Mouse (Mus musculus): ENCODE measurements at regions not wholly inside any gene's neighbourhood (a gene's known extent, or its start where the extent isn't known, plus 50 kb on each side); places are given as distances from the start of the nearest gene placed in this dataset.

- Histone ChIP-seq H3K9me3 (ENCODE audit: control insufficient read depth, low read length) (no peaks in the 10 kb centered on the region), H3K4me1 (replicated peaks; ENCODE audit: control insufficient read depth, insufficient read depth, low read length) (no peaks in the 10 kb centered on the region), H3K4me3 (ENCODE audit: low read depth, low read length) (no peak overlapping the region), H3K9ac (ENCODE audit: low read depth, low read length) (no peak overlapping the region), H3K27ac (ENCODE audit: low read depth, low read length) (no peak overlapping the region), H3K4me2 (no peak overlapping the region), H3K36me3 (ENCODE audit: control insufficient read depth, insufficient read depth, low read length) (no peaks in the 10 kb centered on the region), H3K27me3 (replicated peaks; ENCODE audit: control insufficient read depth, insufficient read depth, low read length) (no peaks in the 10 kb centered on the region)
- ATAC-seq (replicated peaks; ENCODE audit: low FRiP score) = no peak
- DNase-seq (ENCODE audit: low spot score) = no peak
- WGBS = 71% methylated on average over 10 of the region's 10 CpGs
Measured at GRCm38 (mm10) chr10:45009676-45010075, 57.3 kb upstream of the Prep start.

- H3K36me3 ChIP-seq (ENCODE audit: control insufficient read depth, insufficient read depth, low read length) = no peaks in the 10 kb centered on the region
- H3K4me2 ChIP-seq = no peak overlapping the region
- no peaks in the 10 kb centered on the region for H3K27me3 ChIP-seq (replicated peaks; ENCODE audit: control insufficient read depth, insufficient read depth, low read length)
- no peak overlapping the region for H3K9ac ChIP-seq (ENCODE audit: low read depth, low read length)
- no peak overlapping the region for H3K27ac ChIP-seq (ENCODE audit: low read depth, low read length)
- H3K4me1 ChIP-seq (replicated peaks; ENCODE audit: control insufficient read depth, insufficient read depth, low read length) = no peaks in the 10 kb centered on the region
- no peaks in the 10 kb centered on the region for H3K9me3 ChIP-seq (ENCODE audit: control insufficient read depth, low read length)
- 94% methylated on average over 1 of the region's 1 CpGs for WGBS
- ATAC-seq (replicated peaks; ENCODE audit: low FRiP score) (no peak), DNase-seq (ENCODE audit: low spot score) (no peak)
- H3K4me3 ChIP-seq (ENCODE audit: low read depth, low read length) = no peak overlapping the region
Measured at GRCm38 (mm10) chr10:45009235-45009634, 57.8 kb upstream of the Prep start.

GRCm38 (mm10) chr10:45004037-45004653 is 62.9 kb upstream of the Prep start:
- no peak overlapping the region for H3K27ac ChIP-seq (ENCODE audit: low read depth, low read length)
- DNase-seq (ENCODE audit: low spot score) (no peak), ATAC-seq (replicated peaks; ENCODE audit: low FRiP score) (no peak)
- 74% methylated on average over 9 of the region's 9 CpGs for WGBS
- H3K4me2 ChIP-seq = no peak overlapping the region
- no peak overlapping the region for H3K9ac ChIP-seq (ENCODE audit: low read depth, low read length)
- no peak overlapping the region for H3K4me3 ChIP-seq (ENCODE audit: low read depth, low read length)
- no peaks in the 10 kb centered on the region for H3K9me3 ChIP-seq (ENCODE audit: control insufficient read depth, low read length)
- H3K4me1 ChIP-seq (replicated peaks; ENCODE audit: control insufficient read depth, insufficient read depth, low read length) = peaks cover 14% of the 10 kb centered on the region
- H3K27me3 ChIP-seq (replicated peaks; ENCODE audit: control insufficient read depth, insufficient read depth, low read length) = no peaks in the 10 kb centered on the region
- no peaks in the 10 kb centered on the region for H3K36me3 ChIP-seq (ENCODE audit: control insufficient read depth, insufficient read depth, low read length)

- Histone ChIP-seq H3K9ac (ENCODE audit: low read depth, low read length) (no peak overlapping the region), H3K4me2 (no peak overlapping the region), H3K27me3 (replicated peaks; ENCODE audit: control insufficient read depth, insufficient read depth, low read length) (no peaks in the 10 kb centered on the region), H3K4me3 (ENCODE audit: low read depth, low read length) (no peak overlapping the region), H3K36me3 (ENCODE audit: control insufficient read depth, insufficient read depth, low read length) (no peaks in the 10 kb centered on the region), H3K9me3 (ENCODE audit: control insufficient read depth, low read length) (no peaks in the 10 kb centered on the region), H3K4me1 (replicated peaks; ENCODE audit: control insufficient read depth, insufficient read depth, low read length) (peaks cover 14% of the 10 kb centered on the region), H3K27ac (ENCODE audit: low read depth, low read length) (no peak overlapping the region)
- no peak for DNase-seq (ENCODE audit: low spot score)
- 83% methylated on average over 2 of the region's 2 CpGs for WGBS
- ATAC-seq (replicated peaks; ENCODE audit: low FRiP score) = no peak
Measured at GRCm38 (mm10) chr10:45003344-45003681, 63.7 kb upstream of the Prep start.

- Histone ChIP-seq H3K27ac (ENCODE audit: low read depth, low read length) (no peak overlapping the region), H3K4me2 (no peak overlapping the region), H3K9ac (ENCODE audit: low read depth, low read length) (no peak overlapping the region), H3K27me3 (replicated peaks; ENCODE audit: control insufficient read depth, insufficient read depth, low read length) (no peaks in the 10 kb centered on the region), H3K4me3 (ENCODE audit: low read depth, low read length) (no peak overlapping the region), H3K36me3 (ENCODE audit: control insufficient read depth, insufficient read depth, low read length) (no peaks in the 10 kb centered on the region), H3K9me3 (ENCODE audit: control insufficient read depth, low read length) (no peaks in the 10 kb centered on the region), H3K4me1 (replicated peaks; ENCODE audit: control insufficient read depth, insufficient read depth, low read length) (peaks cover 14% of the 10 kb centered on the region)
- no peak for DNase-seq (ENCODE audit: low spot score)
- ATAC-seq (replicated peaks; ENCODE audit: low FRiP score) = no peak
- WGBS = 65% methylated on average over 8 of the region's 8 CpGs
Measured at GRCm38 (mm10) chr10:45002637-45003343, 64.2 kb upstream of the Prep start.

GRCm38 (mm10) chr10:45000873-45001859 is 65.8 kb upstream of the Prep start:
- peak; percentile 87 for ATAC-seq (replicated peaks; ENCODE audit: low FRiP score)
- H3K27ac ChIP-seq (ENCODE audit: low read depth, low read length) = peak overlapping the region; percentile 50; the same call in 1 of the 2 replicates
- WGBS = 31% methylated on average over 12 of the region's 12 CpGs

GRCm38 (mm10) chr10:45000027-45000840 is 66.8 kb upstream of the Prep start:
- 48% methylated on average over 18 of the region's 18 CpGs for WGBS
- peak overlapping the region; percentile 71 for H3K4me2 ChIP-seq
- peak overlapping the region; percentile 50 for H3K9ac ChIP-seq (ENCODE audit: low read depth, low read length)

More at GRCm38 (mm10) chr10:45000873-45001859, 65.8 kb upstream of the Prep start:
- Histone ChIP-seq H3K4me1 (replicated peaks; ENCODE audit: control insufficient read depth, insufficient read depth, low read length) (peaks cover 17% of the 10 kb centered on the region), H3K9me3 (ENCODE audit: control insufficient read depth, low read length) (no peaks in the 10 kb centered on the region), H3K4me2 (peak overlapping the region; percentile 71), H3K27me3 (replicated peaks; ENCODE audit: control insufficient read depth, insufficient read depth, low read length) (no peaks in the 10 kb centered on the region), H3K4me3 (ENCODE audit: low read depth, low read length) (peak overlapping the region; percentile 31), H3K36me3 (ENCODE audit: control insufficient read depth, insufficient read depth, low read length) (no peaks in the 10 kb centered on the region), H3K9ac (ENCODE audit: low read depth, low read length) (peak overlapping the region; percentile 50; the same call in 1 of the 2 replicates)
- DNase-seq (ENCODE audit: low spot score) = peak; percentile 51

GRCm38 (mm10) chr10:44997906-44998289 is 69.1 kb upstream of the Prep start:
- Histone ChIP-seq H3K27ac (ENCODE audit: low read depth, low read length) (no peak overlapping the region), H3K9me3 (ENCODE audit: control insufficient read depth, low read length) (no peaks in the 10 kb centered on the region), H3K27me3 (replicated peaks; ENCODE audit: control insufficient read depth, insufficient read depth, low read length) (no peaks in the 10 kb centered on the region), H3K9ac (ENCODE audit: low read depth, low read length) (no peak overlapping the region), H3K36me3 (ENCODE audit: control insufficient read depth, insufficient read depth, low read length) (no peaks in the 10 kb centered on the region), H3K4me1 (replicated peaks; ENCODE audit: control insufficient read depth, insufficient read depth, low read length) (peaks cover 17% of the 10 kb centered on the region), H3K4me3 (ENCODE audit: low read depth, low read length) (no peak overlapping the region), H3K4me2 (peak overlapping the region; percentile 58)
- WGBS = 27% methylated on average over 4 of the region's 4 CpGs
- no peak for ATAC-seq (replicated peaks; ENCODE audit: low FRiP score)
- DNase-seq (ENCODE audit: low spot score) = no peak

More at GRCm38 (mm10) chr10:45000027-45000840, 66.8 kb upstream of the Prep start:
- no peaks in the 10 kb centered on the region for H3K9me3 ChIP-seq (ENCODE audit: control insufficient read depth, low read length)
- no peak overlapping the region for H3K27ac ChIP-seq (ENCODE audit: low read depth, low read length)
- H3K4me1 ChIP-seq (replicated peaks; ENCODE audit: control insufficient read depth, insufficient read depth, low read length) = peaks cover 17% of the 10 kb centered on the region
- no peaks in the 10 kb centered on the region for H3K27me3 ChIP-seq (replicated peaks; ENCODE audit: control insufficient read depth, insufficient read depth, low read length)
- H3K36me3 ChIP-seq (ENCODE audit: control insufficient read depth, insufficient read depth, low read length) = no peaks in the 10 kb centered on the region
- peak overlapping the region; percentile 31 for H3K4me3 ChIP-seq (ENCODE audit: low read depth, low read length)
- DNase-seq (ENCODE audit: low spot score) (no peak), ATAC-seq (replicated peaks; ENCODE audit: low FRiP score) (no peak)

Data from liver, embryonic 11.5 days (tissue).